Mouse (Mus musculus): Measurements from ENCODE around the gene Dmrt2. TPM values are rescaled to one million over a fixed set of nuclear protein-coding genes. Genes with fewer than 3 reads are reported as not detected.

Dmrt2 gene
- polyA plus RNA-seq, 1 experiment: 0.96 TPM

DNA sequence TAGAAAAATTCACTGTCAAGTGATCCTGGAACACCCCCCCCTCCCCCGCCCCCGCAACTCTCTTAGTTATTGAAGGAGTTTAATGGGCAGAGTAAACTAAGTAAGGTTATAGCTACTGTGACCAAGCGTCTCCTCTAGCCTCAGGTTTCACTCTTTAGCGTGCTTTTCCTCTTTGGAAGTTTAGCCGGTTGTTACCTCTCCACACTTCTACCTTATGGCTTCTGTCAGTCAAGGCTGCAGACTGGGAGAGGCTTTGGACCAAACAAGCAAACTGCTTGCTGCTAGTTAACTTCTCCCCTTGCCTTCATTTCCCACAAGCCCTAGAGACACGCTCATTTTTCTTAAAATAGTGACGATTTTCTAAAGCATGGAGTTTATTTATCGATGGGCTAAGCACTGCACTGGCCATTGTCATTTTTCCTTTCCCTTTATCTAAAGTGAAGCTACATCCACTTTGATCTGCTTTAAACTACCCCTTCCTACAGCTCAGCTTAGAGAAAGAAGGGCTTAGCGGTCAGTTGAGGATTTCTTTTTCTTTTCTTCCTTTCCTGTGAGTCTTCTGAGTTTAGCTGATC lies 3.7 kb downstream of the Dmrt2 start:
- DNase-seq (ENCODE audit: low spot score): no peak

- no peak for DNase-seq (ENCODE audit: low spot score)
These were observed 26.6 kb downstream of the Dmrt2 start for GRCm38 (mm10) chr19:25698850-25699249.

- no peak for DNase-seq (ENCODE audit: low spot score)
These were observed 41.2 kb downstream of the Dmrt2 start for GRCm38 (mm10) chr19:25713382-25713781.

DNA sequence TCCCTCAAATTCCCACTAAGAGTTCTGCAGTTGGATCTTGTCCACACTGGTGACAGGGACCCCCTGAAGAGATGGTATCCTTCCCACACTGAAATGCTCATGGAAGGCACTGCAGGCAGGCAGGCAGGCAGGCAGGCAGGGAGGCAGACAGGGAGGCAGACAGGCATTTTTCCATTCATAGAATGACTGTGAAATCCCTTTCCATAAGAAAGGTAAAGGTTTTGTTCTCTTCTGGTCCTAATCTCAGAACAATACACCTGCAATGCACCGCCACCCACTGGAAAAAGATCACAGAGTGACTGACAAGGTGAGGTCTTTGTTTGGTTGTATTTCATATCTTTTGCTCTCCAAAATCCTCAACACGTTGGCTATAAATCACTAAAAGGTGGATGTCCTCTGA lies 42.7 kb downstream of the Dmrt2 start:
- DNase-seq (ENCODE audit: low spot score): no peak

GRCm38 (mm10) chr19:25722616-25723015 lies 50.4 kb downstream of the Dmrt2 start:
- DNase-seq (ENCODE audit: low spot score): no peak

Other genes starting within 250 kb of the Dmrt2 start
- not detected in 2 replicates for gene Dmrt1, start 166.8 kb upstream of the Dmrt2 start, polyA plus RNA-seq (2012; rRNA removed)
- gene Dmrt3, start 62.1 kb upstream of the Dmrt2 start, polyA plus RNA-seq (2012; rRNA removed): 0.06 TPM in 1 of 2 replicates, not detected in the other

Data from urinary bladder, adult 2 months (tissue).